ENCODE assay signal across 21 mouse cellular contexts in genomic region chr4:141996086-141996485, GRCm38 (mm10). TPM values are rescaled to one million over a fixed set of nuclear protein-coding genes. Genes with fewer than 3 reads are reported as not detected.
DNase-seq lines count a peak whose midpoint lies in the region; ATAC-seq and TF ChIP-seq lines count a peak whose summit lies in the region.
"Had no signal": no experiment of that assay in that cellular context is flagged by ENCODE, and none has a peak within 500 bp of the region (broad histone marks: within the 10 kb centered on the region; RNA-seq: fewer than 3 reads in every experiment).

No protein-coding gene starts in this region.

- H3K36me3 ChIP-seq in forebrain, embryonic 14.5 days (ENCODE audit: control insufficient read depth, insufficient read depth, low read length): no peaks in the 10 kb centered on the region
- no peaks in the 10 kb centered on the region for H3K36me3 ChIP-seq in forebrain, embryonic 13.5 days (ENCODE audit: poor library complexity, severe bottlenecking)
- H3K36me3 ChIP-seq in stomach, embryonic 16.5 days (ENCODE audit: control insufficient read depth, insufficient read depth, low read length): no peaks in the 10 kb centered on the region
- H3K36me3 ChIP-seq in stomach, postnatal 0 days (ENCODE audit: control insufficient read depth, insufficient read depth, low read length): no peaks in the 10 kb centered on the region
- H3K36me3 ChIP-seq: embryonic facial prominence, embryonic 10.5 days; heart, embryonic 15.5 days had no signal

- H3K9ac ChIP-seq in forebrain, embryonic 14.5 days (ENCODE audit: low read length): no peak overlapping the region
- H3K9ac ChIP-seq in forebrain, embryonic 13.5 days: no peak overlapping the region
- no peak overlapping the region for H3K9ac ChIP-seq in stomach, embryonic 16.5 days (ENCODE audit: low read length)
- no peak overlapping the region for H3K9ac ChIP-seq in stomach, postnatal 0 days (ENCODE audit: low read length)
- H3K9ac ChIP-seq: forebrain, postnatal 0 days; heart, embryonic 15.5 days; hindbrain, embryonic 14.5 days had no signal

- TF ChIP-seq EP300 in stomach, postnatal 0 days (optimal IDR thresholded peaks at IDR 0.05): no peak

- DNase-seq in forebrain, embryonic 14.5 days (ENCODE audit: low spot score): peak; percentile 71
- DNase-seq in left cerebral cortex, postnatal 4 days: peak; percentile 83
- no peak for DNase-seq in left cerebral cortex, adult 2 months (ENCODE audit: extremely low spot score in 1 of 2, low spot score in 2 of 2)
- no peak for DNase-seq in stomach, postnatal 0 days (ENCODE audit: low spot score)
- DNase-seq: adrenal gland, adult 2 months; adrenal gland, postnatal 25 days; cerebellum, adult 2 months; forebrain, postnatal 0 days; gastrocnemius, postnatal 14 days; heart, adult 2 months; heart, postnatal 14 days had no signal

- whole genome bisulfite sequencing in forebrain, embryonic 14.5 days: 30% methylated on average over 7 of the region's 7 CpGs
- 41% methylated on average over 7 of the region's 7 CpGs for WGBS in forebrain, embryonic 13.5 days
- WGBS in stomach, embryonic 16.5 days: 59% methylated on average over 7 of the region's 7 CpGs
- 65% methylated on average over 7 of the region's 7 CpGs for WGBS in stomach, postnatal 0 days

- TF ChIP-seq CTCF in left cerebral cortex, adult 2 months (IDR thresholded peaks at IDR 0.05): no peak
- no peak for TF ChIP-seq CTCF in stomach, postnatal 0 days (IDR thresholded peaks at IDR 0.05; ENCODE audit: low read depth)

- no peak overlapping the region for H3K4me2 ChIP-seq in forebrain, embryonic 14.5 days (ENCODE audit: low read length)
- H3K4me2 ChIP-seq in forebrain, embryonic 13.5 days: no peak overlapping the region
- H3K4me2 ChIP-seq in stomach, embryonic 16.5 days (ENCODE audit: low read depth, low read length): no peak overlapping the region
- H3K4me2 ChIP-seq in stomach, postnatal 0 days (replicated peaks; ENCODE audit: low read depth): no peak overlapping the region
- H3K4me2 ChIP-seq: heart, embryonic 11.5 days; heart, embryonic 15.5 days; hindbrain, embryonic 14.5 days had no signal

- no peak overlapping the region for H3K27ac ChIP-seq in forebrain, embryonic 14.5 days (ENCODE audit: low read depth, low read length)
- H3K27ac ChIP-seq in forebrain, embryonic 13.5 days: no peak overlapping the region
- no peak overlapping the region for H3K27ac ChIP-seq in left cerebral cortex, adult 2 months
- H3K27ac ChIP-seq in stomach, embryonic 16.5 days (ENCODE audit: low read length): peak overlapping the region; percentile 33; the same call in 1 of the 2 replicates
- H3K27ac ChIP-seq in stomach, postnatal 0 days (replicated peaks): no peak overlapping the region
- H3K27ac ChIP-seq: embryonic facial prominence, embryonic 10.5 days; heart, adult 2 months; heart, embryonic 15.5 days; hindbrain, embryonic 14.5 days had no signal

- intact Hi-C loops in left cerebral cortex, postnatal 4 days (cut with DNase I): no loop called here
- intact Hi-C loops in left cerebral cortex, adult 2 months (cut with DNase I): no loop called here

- H3K27me3 ChIP-seq in forebrain, embryonic 14.5 days (replicated peaks; ENCODE audit: control insufficient read depth, insufficient read depth, low read length): no peaks in the 10 kb centered on the region
- H3K27me3 ChIP-seq in forebrain, embryonic 13.5 days: no peaks in the 10 kb centered on the region
- no peaks in the 10 kb centered on the region for H3K27me3 ChIP-seq in stomach, embryonic 16.5 days (ENCODE audit: control insufficient read depth, insufficient read depth, low read length)
- no peaks in the 10 kb centered on the region for H3K27me3 ChIP-seq in stomach, postnatal 0 days (ENCODE audit: control insufficient read depth, insufficient read depth, low read length)
- H3K27me3 ChIP-seq: heart, embryonic 15.5 days; Patski had no signal

- H3K4me1 ChIP-seq in forebrain, embryonic 14.5 days (ENCODE audit: control insufficient read depth, insufficient read depth, low read length): peaks cover 8% of the 10 kb centered on the region
- peaks cover 16% of the 10 kb centered on the region for H3K4me1 ChIP-seq in forebrain, embryonic 13.5 days
- H3K4me1 ChIP-seq in stomach, embryonic 16.5 days (ENCODE audit: control insufficient read depth, insufficient read depth, low read length): peaks cover 15% of the 10 kb centered on the region
- H3K4me1 ChIP-seq in stomach, postnatal 0 days (replicated peaks; ENCODE audit: control insufficient read depth, insufficient read depth): no peaks in the 10 kb centered on the region

- no peak overlapping the region for H3K4me3 ChIP-seq in forebrain, embryonic 14.5 days (ENCODE audit: low read depth, low read length)
- H3K4me3 ChIP-seq in forebrain, embryonic 13.5 days: no peak overlapping the region
- H3K4me3 ChIP-seq in left cerebral cortex, adult 2 months: no peak overlapping the region
- no peak overlapping the region for H3K4me3 ChIP-seq in stomach, embryonic 16.5 days (replicated peaks; ENCODE audit: low read length)
- H3K4me3 ChIP-seq in stomach, postnatal 0 days (ENCODE audit: low read depth, low read length): no peak overlapping the region
- H3K4me3 ChIP-seq: embryonic facial prominence, embryonic 10.5 days; heart, adult 2 months; heart, embryonic 15.5 days had no signal

- peak; percentile 38; the same call in 1 of the 2 replicates for ATAC-seq in forebrain, embryonic 14.5 days
- no peak for ATAC-seq in forebrain, embryonic 13.5 days
- ATAC-seq in stomach, embryonic 16.5 days (ENCODE audit: insufficient read depth, low FRiP score): no peak
- ATAC-seq in stomach, postnatal 0 days (ENCODE audit: low FRiP score, low TSS enrichment): no peak
- ATAC-seq: activated CD4-positive, CD25-positive, alpha-beta regulatory T cell, adult 4 months; forebrain, postnatal 0 days; Patski had no signal

- no peaks in the 10 kb centered on the region for H3K9me3 ChIP-seq in forebrain, embryonic 14.5 days (replicated peaks; ENCODE audit: control insufficient read depth, low read length)
- no peaks in the 10 kb centered on the region for H3K9me3 ChIP-seq in forebrain, embryonic 13.5 days (replicated peaks)
- no peaks in the 10 kb centered on the region for H3K9me3 ChIP-seq in stomach, embryonic 16.5 days (replicated peaks; ENCODE audit: control insufficient read depth, low read length)
- H3K9me3 ChIP-seq in stomach, postnatal 0 days (ENCODE audit: control insufficient read depth, low read length): no peaks in the 10 kb centered on the region
- H3K9me3 ChIP-seq: embryonic facial prominence, embryonic 10.5 days; heart, embryonic 15.5 days had no signal

RNA-seq across cellular contexts. Expression of gene Fhad1, which starts 18.8 kb away (rescaled TPM):
- 1.3 and 2.2 TPM in 2 replicates for polyA plus RNA-seq in forebrain, embryonic 14.5 days (2014; fragmentation: Nextera tagmentation; extraction: Ambion mirVana)
- 1.5 and 3.0 TPM in 2 replicates for polyA plus RNA-seq in forebrain, embryonic 13.5 days (2015; fragmentation: Nextera tagmentation; extraction: Ambion mirVana)
- total RNA-seq in left cerebral cortex, postnatal 4 days (2021): 1 to 10 TPM in 1 of 2 experiments, under 1 TPM in 1; 0.90 to 1.1 TPM
- 1 to 10 TPM; 9.0 to 9.2 TPM for total RNA-seq in left cerebral cortex, adult 2 months (2021)
- polyA plus RNA-seq in stomach, embryonic 16.5 days (2015; fragmentation: Nextera tagmentation; extraction: Ambion mirVana): 5.3 and 5.8 TPM in 2 replicates
- 4.9 and 6.0 TPM in 2 replicates for polyA plus RNA-seq in stomach, postnatal 0 days (2015; fragmentation: Nextera tagmentation; extraction: Ambion mirVana)
- total RNA-seq: gastrocnemius, adult 18-20 months; hematopoietic stem cell, adult 5-6 weeks had no signal

Comparison
In these comparisons a context has a peak if more than half of its experiments do, and no peak if none do; other contexts are left out.
1. DNase-seq: peak in forebrain, embryonic 14.5 days (single experiment) and left cerebral cortex, postnatal 4 days (single experiment); none in left cerebral cortex, adult 2 months (0 of 2) and stomach, postnatal 0 days (single experiment).